Mouse (Mus musculus): Measurements from ENCODE around the gene Ppfia3. TPM values are rescaled to one million over a fixed set of nuclear protein-coding genes. Genes with fewer than 3 reads are reported as not detected.

Ppfia3 gene
- total RNA-seq, 1 experiment from 2014 or later: not detected

DNA sequence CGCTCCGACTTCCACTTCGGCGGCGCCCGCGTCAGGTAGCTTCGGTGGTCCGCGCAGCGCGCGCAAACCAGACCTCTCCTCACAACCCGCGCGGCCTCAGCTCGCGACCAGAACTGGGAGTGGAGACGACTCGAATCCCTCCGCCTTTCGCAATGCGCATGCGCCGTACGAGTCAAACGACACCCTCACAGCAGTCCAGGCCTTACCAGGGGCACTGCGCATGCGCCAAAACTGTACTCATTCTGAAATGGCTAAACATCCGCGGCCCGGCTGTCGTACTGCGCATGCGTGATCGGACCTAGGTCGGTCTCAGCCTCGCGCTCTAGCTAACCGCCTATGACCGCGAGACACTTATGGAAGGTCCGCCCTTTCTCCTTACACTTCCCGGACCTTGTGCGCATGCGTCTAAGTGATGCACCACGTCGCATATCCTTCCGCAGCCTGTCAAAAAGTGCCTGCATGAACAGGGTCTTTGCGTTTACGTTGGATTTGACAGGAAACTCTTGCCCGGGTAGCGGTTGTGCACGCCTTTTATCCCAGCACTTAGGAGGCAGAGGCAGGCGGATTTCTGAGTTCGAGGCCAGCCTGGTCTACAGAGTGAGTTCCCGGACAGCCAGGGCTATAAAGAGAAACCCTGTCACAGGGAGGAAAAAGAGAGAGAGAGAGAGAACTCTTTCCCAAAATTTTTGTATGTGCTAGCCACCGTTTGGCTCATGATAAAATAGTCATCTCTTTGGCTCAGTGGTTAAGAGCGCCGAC is 28.9 kb upstream of the Ppfia3 start, which contains the start of gene Snrnp70:
Gene Snrnp70 (minus strand): TSS at position 165 of the 759 bp plus-strand sequence.
- ATAC-seq (ENCODE audit: extremely low read depth, insufficient number of reproducible peaks, low FRiP score, poor library complexity, severe bottlenecking): peak; percentile 97

DNA sequence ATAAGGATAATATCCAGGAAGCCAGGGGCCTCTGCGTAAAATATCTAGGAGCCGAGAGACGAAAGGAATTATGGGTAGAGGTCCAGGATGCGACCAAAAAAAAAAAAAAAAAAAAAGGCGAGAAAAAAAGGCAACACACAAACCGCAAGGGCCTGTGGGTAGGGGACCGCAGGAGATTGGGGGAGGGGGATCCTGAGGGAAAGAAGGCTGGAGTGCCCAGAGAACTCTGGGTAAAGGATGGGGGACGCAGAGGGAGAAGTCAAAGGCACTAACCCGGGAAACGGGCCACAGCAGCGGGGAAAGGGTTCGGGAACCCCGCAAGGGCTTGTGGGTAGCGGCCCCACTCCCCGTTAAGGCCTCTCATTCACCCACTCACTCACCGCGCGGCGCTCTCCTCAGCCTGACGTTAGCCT is 28.3 kb upstream of the Ppfia3 start:
- ATAC-seq (ENCODE audit: extremely low read depth, insufficient number of reproducible peaks, low FRiP score, poor library complexity, severe bottlenecking): peak; percentile 30

DNA sequence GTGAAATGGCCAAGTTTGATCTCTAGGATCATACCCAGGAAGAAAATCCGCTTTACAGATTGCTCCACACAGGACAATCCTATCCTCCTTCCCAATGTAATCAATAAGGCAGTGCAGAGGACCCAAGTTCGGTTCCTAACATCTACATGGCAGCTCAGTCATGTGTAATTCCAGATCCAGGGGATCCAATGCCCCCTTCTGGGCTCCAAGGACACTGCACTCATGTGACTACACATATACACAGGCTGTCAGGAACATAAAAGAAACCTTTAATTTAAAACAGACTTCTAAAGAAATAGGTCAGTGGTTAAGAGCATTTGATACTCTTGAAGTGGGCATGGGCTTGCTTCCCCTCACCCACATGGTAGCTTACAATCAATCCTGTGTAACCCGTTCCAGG is 19.3 kb upstream of the Ppfia3 start:
- ATAC-seq (ENCODE audit: extremely low read depth, insufficient number of reproducible peaks, low FRiP score, poor library complexity, severe bottlenecking): no peak

DNA sequence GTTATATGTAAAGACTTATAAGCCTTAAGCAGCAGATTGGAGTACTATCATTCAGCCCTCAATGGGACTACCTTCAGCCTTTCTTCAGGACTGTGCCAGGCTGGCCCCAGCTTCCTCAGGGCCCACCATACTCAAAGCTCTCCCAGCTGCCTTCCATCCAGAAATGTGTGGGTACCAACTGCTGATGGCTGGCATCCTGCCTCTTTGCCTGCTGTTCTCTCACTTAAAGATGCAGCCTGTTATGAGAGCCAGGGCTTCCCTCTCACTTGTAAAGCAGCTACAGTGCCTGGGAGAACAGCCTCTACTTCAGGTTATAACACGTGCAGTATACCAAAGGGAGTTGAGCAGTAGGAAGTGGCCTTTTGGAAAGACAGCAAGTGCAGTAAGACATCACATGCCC is 9.2 kb upstream of the Ppfia3 start:
- no peak for ATAC-seq (ENCODE audit: extremely low read depth, insufficient number of reproducible peaks, low FRiP score, poor library complexity, severe bottlenecking)

DNA sequence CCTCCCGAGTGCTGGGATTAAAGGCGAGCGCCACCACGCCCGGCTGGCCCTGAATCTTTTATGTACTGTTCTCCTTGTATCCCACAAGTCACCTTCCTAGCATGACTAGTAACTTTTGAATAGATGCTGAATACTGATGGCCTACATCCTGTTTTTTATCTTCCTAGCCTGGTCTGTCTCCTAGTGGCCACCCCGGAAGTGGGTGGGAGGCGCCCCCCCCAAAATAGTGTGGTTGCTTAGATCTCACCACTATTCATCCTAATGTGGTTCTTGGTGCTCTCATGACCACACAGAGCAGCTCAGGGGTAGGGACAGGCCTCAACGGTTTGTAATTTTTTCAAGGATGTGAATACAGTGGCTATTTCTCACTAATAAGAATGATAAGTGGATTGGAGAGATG is 7.8 kb upstream of the Ppfia3 start:
- ATAC-seq (ENCODE audit: extremely low read depth, insufficient number of reproducible peaks, low FRiP score, poor library complexity, severe bottlenecking): no peak

DNA sequence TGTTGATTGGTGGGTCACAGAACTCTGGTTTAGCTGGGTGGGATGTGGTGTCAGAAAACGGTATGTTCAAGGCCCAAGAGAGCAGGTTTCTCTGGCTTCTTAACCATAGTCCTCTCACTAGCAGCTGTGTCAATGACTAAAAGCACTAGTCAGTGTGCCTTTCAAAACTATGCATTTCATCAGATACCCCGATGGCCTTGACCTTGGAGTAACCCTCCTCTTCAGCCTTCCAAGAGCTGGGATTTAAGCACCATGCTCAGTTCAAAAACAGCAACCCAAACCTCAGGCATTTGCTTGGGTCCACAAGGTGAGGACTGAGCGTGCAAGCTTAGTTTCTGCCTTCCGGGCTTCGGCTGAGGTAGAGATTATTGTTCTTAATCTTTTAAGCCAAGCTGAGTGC is 5.6 kb upstream of the Ppfia3 start:
- no peak for ATAC-seq (ENCODE audit: extremely low read depth, insufficient number of reproducible peaks, low FRiP score, poor library complexity, severe bottlenecking)

DNA sequence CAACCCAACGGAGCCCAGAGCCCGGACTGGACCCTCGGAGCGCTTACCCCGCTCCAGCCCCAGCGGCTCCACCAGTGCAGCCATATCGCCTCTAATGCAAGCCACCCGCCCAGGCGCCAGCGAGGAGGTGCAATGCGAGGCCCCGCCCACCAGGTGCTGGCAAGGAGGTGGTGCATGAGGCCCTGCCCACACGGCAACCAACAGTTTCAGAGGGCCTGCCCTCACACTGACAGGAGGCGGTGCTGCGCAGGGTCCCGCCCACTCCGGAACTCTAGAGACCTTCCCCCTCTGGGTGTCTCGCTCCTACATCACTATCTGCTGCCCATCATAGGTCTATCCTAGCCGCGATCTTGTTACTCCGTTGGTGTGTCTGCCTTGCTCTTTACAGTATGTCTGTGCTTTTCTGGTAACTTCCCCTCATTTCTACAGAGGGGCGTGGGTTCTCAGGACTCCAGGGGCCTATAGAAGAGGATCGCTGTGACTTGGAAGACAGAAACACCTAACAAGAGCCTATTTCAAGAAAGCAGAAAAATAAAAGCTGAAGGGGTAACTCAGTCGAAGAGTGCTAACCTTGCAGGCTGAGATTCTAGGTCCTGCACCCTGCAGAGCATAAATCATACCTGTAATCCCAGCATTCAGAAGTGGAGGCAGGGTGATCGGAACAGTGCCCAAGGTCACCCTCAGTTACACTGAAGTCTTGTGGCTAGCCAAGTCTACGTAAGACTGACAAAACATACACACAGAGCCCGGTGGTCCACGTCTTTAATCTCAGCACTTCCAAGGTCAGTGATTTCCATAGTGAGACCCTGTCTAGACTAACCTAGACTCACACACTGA is 3.9 kb upstream of the Ppfia3 start, which contains the start of gene Lin7b:
Gene Lin7b (minus strand): TSS at position 109 of the 837 bp plus-strand sequence.
- peak; percentile 59 for ATAC-seq (ENCODE audit: extremely low read depth, insufficient number of reproducible peaks, low FRiP score, poor library complexity, severe bottlenecking)

DNA sequence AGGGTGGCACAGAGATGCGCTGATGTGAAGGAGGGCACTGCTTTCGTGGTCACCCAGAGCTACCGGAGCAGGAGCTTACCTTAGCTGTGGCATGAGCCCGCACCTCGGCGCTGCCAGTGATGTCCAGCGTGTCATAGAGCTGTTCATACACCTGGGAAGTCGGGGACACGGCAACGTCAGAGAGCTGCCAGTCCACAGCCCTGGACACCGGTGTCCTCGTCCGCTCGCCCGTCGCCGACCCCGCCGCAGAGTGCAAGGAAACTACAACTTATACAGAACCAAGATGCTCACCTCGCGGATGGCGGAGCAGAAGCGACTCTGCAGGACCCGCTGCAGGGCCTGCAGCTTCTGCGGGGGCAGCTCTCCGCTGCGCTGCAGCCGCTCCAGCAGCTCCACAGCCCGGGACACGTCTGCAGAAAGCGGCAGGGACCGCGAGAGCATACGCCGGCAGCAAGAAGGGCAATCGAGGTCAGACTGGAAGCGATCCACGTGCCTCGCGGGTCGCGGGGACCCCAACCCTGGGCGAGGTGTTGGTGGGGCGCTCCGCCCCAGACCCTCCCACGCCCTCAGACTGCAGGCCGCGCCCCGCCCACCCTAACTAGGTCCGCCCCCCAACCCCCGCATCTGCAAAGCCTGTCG is 3.1 kb upstream of the Ppfia3 start:
- no peak for ATAC-seq (ENCODE audit: extremely low read depth, insufficient number of reproducible peaks, low FRiP score, poor library complexity, severe bottlenecking)

DNA sequence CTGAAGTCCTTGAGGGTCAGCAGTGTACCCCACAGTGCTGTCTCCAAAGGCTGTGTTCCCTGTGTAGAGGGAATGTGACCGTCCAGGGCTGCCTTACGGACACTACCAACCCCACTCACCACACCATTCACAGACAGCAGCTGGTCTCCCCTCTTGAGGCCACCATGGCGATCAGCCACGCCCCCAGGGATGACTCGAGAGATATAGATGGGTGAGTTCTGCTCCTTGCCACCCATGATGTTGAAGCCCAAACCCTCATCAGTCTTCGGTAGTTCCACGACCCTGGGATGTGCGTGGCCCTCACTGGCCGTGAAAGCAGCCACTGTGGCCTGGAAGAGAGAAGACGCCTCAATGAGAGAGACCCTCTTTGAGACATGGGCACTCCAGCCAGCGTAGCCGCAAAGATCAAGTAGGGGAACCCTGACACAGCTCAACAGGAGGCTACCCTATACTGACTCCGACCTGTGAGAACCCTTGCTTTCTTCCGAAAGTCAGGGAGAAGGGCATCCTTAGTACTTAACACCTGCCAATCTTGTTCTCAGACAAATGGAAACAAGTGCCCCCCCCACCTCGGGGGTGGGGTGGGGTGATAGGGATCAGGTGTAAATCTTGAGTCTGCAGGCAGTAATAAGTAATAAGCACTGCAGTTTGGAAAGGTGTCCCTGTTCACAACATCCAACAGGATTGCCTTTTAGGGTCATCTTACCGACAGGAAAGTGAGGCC is 2.4 kb upstream of the Ppfia3 start:
- no peak for ATAC-seq (ENCODE audit: extremely low read depth, insufficient number of reproducible peaks, low FRiP score, poor library complexity, severe bottlenecking)

DNA sequence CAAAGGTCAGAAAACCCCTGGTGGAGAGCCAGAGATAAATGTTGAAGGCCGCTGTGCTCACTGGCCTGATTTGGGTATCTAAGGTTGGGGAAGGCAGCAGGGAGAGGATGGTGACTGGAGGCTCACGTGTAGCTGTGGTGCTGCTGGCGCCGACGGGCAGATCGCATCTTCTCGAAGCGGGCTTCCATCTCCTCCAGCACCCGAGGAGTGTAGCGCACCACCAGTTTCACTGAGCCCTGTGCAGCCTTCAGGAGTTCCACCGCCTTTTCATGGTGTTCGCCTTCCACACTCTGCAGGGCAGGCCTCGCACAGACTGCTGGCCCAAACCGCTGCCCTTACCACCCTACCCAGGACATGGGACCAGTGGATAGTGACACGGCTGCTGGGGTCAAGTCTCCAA is 1.4 kb upstream of the Ppfia3 start:
- no peak for ATAC-seq (ENCODE audit: extremely low read depth, insufficient number of reproducible peaks, low FRiP score, poor library complexity, severe bottlenecking)

DNA sequence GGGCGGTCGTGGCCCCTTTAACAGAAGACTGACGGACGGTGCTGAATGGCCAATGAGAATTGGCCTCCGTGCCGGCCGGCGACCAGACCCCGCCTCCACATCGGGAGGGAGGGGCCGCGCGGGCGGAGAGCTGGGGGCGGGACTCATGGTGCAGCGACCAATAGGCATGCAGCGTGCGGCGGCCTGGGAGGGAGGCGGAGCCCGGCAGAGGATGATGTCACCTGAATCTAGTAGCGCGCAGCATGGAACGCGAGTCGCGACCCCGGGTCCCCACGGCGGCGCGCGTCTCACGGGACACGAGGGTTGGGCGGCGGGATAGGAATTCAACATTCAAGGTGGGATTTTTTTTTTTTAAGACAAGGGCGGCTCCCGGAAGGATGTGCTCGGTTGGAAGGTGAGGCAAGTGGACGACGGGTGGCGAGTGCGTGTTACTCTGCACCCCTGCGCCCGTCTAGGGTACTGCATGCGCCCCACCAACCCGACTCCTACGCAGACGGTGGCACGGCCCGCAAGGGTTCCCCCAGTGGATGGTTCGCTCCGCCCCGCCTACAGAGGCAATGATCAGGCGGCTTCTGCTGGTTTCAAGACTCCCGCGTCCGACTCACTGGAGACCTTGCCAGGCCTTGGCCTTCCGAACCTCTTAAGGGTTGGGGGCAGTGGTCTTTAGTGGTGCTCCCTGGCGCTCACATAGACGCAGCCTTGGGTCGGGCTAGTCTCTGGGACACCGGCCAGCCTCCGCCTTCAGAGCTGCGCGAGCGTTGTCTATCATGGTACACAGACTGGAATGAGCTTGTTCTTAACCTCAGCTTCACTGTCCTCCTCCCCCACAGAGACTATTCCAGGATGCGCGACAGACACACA is 431 bp upstream of the Ppfia3 start:
- ATAC-seq (ENCODE audit: extremely low read depth, insufficient number of reproducible peaks, low FRiP score, poor library complexity, severe bottlenecking): peak; percentile 80

DNA sequence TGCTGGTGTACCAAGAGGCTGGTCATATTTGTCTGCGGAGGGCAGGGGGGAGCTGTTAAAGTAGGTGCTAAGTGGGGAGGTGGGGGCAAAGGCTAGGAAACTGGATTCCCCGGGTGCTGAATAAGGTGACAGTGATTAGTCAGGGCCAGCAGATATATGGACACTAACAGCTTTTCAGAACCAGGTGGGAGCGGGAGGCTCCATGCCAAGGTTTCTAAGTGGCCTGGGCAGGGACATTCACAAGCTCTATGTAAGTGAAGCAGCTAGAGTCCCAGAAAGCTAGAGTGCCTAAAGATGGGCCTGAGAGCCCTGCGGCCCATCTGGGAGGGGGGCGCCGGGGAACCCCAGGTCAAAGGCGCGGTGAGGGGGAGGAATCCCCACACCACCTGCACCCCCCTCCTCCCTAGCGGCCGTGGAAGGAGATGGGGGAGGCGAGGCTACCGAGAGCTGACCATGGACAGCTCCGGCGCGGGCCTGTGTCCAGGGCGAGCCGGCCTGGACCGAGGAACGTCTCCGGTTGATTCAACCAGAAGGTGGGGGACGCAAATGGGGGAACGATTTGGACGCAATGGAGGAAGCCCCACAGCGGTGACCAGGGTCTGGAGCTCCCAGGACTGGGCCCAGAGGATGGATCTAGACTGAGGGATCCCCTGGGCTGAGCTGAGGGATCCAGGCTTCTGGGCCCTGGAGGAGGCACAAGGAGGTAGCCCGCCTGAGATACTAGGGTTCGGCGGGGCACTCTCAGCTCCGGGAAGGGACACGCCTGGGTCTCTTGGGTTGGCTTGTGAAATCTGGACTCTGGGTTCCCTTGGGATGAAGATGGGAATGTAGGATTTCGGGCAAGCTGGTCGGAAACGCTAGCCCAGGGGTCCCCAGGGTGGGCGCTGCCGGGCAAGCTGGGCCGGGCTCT is 822 bp downstream of the Ppfia3 start:
- ATAC-seq (ENCODE audit: extremely low read depth, insufficient number of reproducible peaks, low FRiP score, poor library complexity, severe bottlenecking): no peak

DNA sequence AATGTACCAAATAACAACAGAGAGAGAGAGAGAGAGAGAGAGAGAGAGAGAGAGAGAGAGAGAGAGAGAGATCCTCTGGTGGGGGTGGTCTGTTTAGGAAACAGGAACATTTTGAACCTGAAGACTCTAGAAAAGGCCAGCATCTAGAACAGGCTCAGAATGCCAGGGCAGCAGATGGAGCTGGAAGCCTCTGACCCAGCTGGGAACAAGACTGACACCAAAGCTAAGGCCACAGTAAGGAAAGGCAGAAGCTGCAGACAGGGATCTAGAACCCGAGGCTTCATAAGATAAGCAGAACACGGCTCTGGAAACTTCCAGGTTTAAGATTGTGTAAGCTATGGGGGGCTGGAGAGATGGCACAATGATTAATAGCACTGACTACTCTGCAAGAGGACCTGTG is 2.8 kb downstream of the Ppfia3 start:
- ATAC-seq (ENCODE audit: extremely low read depth, insufficient number of reproducible peaks, low FRiP score, poor library complexity, severe bottlenecking): no peak

DNA sequence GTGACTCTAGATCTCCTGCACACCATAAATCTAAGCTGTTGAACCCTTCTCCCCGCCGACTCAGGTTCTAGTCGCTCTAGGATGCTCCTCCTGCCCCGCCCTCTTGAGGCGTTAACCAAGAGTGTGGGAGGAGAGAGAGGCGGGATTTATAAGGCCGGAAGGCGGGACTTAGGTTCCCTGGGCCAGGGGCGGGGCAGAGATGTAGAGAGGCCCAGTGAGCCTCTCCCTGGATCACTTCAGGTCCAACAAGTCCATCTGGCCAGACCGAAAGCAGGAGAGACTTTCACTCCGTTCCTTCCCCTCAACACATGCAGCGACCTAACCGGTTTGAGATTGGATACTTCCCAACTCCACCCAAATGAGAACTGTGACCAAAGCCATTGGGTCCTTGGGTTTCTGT is 4.0 kb downstream of the Ppfia3 start:
- ATAC-seq (ENCODE audit: extremely low read depth, insufficient number of reproducible peaks, low FRiP score, poor library complexity, severe bottlenecking): no peak

DNA sequence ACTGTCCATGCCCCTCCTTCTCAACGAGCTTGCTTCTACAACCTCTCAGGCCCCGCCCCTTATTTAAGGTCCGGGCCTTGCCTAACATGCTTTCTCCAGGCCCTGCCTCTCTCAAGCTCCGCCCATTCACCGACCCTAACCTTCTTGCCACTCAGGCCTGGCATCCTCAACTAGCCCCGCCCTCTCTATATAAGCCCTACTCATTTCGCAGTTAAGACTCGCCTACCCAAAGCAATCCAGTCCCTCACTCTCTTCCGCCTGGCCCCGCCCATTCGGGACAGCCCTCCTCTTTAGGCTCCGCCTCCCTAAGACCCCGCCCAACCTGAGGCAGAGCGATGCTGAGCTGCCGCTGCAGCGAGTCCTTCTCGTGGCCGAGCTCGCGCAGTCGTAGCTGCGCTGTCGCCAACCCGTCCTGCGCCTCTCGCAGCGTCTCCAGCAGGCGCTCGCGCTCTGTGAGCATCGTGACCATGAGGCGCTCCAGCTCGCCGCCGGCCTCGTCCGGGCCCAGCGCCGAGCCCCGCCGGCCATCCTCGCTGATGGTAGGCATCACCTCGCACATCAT is 5.5 kb downstream of the Ppfia3 start:
- ATAC-seq (ENCODE audit: extremely low read depth, insufficient number of reproducible peaks, low FRiP score, poor library complexity, severe bottlenecking): peak; percentile 52

DNA sequence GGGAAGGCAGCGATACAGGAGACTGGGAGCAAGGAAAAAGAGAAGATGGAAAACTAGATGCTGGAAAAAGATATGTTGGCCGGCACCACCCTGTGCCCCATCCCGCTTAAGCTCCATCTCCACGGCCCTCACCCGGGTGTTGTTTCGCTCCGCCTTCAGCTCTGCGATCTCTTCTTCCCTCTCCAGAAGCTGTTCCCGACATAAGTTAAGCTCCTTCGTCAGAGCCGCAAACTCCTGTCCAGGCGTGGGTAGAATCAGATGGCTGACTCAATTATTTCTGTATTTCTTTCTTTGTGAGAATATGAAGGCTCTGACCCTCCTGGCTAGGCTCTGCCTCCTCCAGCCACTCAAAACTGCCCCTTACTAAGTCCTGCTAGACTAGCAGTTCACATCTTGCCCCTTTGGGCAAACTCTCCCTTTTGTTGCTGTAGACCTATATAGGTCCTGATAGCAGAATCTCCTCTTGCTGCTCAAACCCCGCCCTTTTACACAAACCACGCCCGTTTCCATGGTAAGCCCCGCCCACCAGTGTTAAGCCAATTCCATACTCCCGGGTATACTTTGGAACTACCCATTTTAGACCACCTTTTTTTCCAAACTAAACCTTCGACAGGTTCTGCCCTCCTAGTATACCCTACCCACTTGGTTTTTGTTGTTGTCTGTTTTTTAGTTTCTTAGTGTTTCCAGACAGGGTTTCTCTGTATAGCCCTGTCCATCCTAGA is 6.3 kb downstream of the Ppfia3 start:
- ATAC-seq (ENCODE audit: extremely low read depth, insufficient number of reproducible peaks, low FRiP score, poor library complexity, severe bottlenecking): no peak

Measured in neutrophil, adult 5-6 weeks (primary cell).